Mouse (Mus musculus) brain, embryonic 14.5 days (tissue): ENCODE measurements around the gene Ephb2.

Experiments
- CTCF ChIP-seq: fragments of 200-500 bp; IDR thresholded peaks from 2 replicates; pipeline ENCODE4 v1.5.1; 2012; ENCODE audit warnings: inconsistent platforms, mild to moderate bottlenecking, moderate library complexity, borderline replicate concordance; ENCODE audit not compliant: insufficient read depth, insufficient read length; ENCODE audit errors: extremely low read depth
- POLR2A ChIP-seq: fragments of 200-500 bp; IDR thresholded peaks from 2 replicates; pipeline ENCODE4 v1.6.1; 2012; ENCODE audit warnings: mild to moderate bottlenecking, inconsistent platforms, borderline replicate concordance; ENCODE audit not compliant: poor library complexity, insufficient read depth, insufficient read length, severe bottlenecking; ENCODE audit errors: extremely low read depth

DNA sequence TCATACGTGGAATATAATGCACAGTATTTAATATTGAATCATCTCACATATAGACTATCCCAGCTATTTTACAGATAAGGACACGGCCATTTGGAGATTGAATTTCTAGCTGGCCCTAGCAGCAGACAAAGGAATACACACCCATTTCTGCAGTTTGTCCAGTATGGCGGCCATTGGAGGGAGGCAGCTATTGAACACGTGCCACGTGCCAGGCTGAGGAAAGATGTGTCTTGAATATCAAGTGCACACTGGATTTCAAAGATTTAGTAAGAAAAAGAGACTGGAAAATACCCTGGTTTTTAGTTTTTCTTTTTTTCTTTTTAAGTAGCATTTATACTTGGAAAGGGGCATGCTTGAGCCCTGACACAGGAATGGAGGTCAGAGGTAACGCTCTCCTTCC, 11.4 kb upstream of the Ephb2 start:
- no peak for TF ChIP-seq CTCF
- TF ChIP-seq POLR2A = no peak
